Mouse (Mus musculus) splenic B cell, adult 2 months (primary cell): ENCODE data around the gene Cox4i2.

Experiments used
- DNase-seq: peaks from one replicate; pipeline ENCODE4 v3.0.0-alpha.2; 2011; ENCODE audit warnings: low read depth, low spot score
- H3K27me3 ChIP-seq: 2 replicates; pipeline ENCODE4 v1.6.1; 2012; ENCODE audit warnings: mild to moderate bottlenecking, low read length, moderate library complexity, mixed read lengths; ENCODE audit not compliant: control insufficient read depth, poor library complexity, insufficient read depth, severe bottlenecking
- H3K36me3 ChIP-seq: 2 replicates; pipeline ENCODE4 v1.6.1; 2012; ENCODE audit warnings: mild to moderate bottlenecking, low read length, moderate library complexity, mixed read lengths; ENCODE audit not compliant: control insufficient read depth, poor library complexity, insufficient read depth, severe bottlenecking

The Cox4i2 gene

GRCm38 (mm10) chr2:152771571-152771970, 17.6 kb downstream of the Cox4i2 start:
- Histone ChIP-seq H3K27me3 (no peaks in the 10 kb centered on the region; the same call in 1 of the 2 replicates), H3K36me3 (no peaks in the 10 kb centered on the region)
- DNase-seq, result no peak

GRCm38 (mm10) chr2:152772231-152772630, 18.3 kb downstream of the Cox4i2 start:
- no peak for DNase-seq
- H3K27me3 ChIP-seq, result no peaks in the 10 kb centered on the region; the same call in 1 of the 2 replicates

GRCm38 (mm10) chr2:152775357-152775756, 21.4 kb downstream of the Cox4i2 start:
- peak; percentile 48 for DNase-seq
- Histone ChIP-seq H3K27me3 (no peaks in the 10 kb centered on the region; the same call in 1 of the 2 replicates), H3K36me3 (no peaks in the 10 kb centered on the region; the same call in 1 of the 2 replicates)

More at GRCm38 (mm10) chr2:152772231-152772630, 18.3 kb downstream of the Cox4i2 start:
- no peaks in the 10 kb centered on the region for H3K36me3 ChIP-seq

GRCm38 (mm10) chr2:152776019-152776418, 22.0 kb downstream of the Cox4i2 start:
- H3K36me3 ChIP-seq, result no peaks in the 10 kb centered on the region; the same call in 1 of the 2 replicates
- no peak for DNase-seq
- H3K27me3 ChIP-seq, result no peaks in the 10 kb centered on the region; the same call in 1 of the 2 replicates

- no peak for DNase-seq
- Histone ChIP-seq H3K27me3 (no peaks in the 10 kb centered on the region), H3K36me3 (no peaks in the 10 kb centered on the region; the same call in 1 of the 2 replicates)
Measured at GRCm38 (mm10) chr2:152776435-152776834, 22.5 kb downstream of the Cox4i2 start.

- H3K27me3 ChIP-seq, result no peaks in the 10 kb centered on the region
- DNase-seq, result no peak
- H3K36me3 ChIP-seq, result no peaks in the 10 kb centered on the region; the same call in 1 of the 2 replicates
Measured at GRCm38 (mm10) chr2:152777081-152777480, 23.1 kb downstream of the Cox4i2 start.

GRCm38 (mm10) chr2:152780466-152780865, 26.5 kb downstream of the Cox4i2 start:
- no peak for DNase-seq
- Histone ChIP-seq H3K27me3 (no peaks in the 10 kb centered on the region), H3K36me3 (no peaks in the 10 kb centered on the region; the same call in 1 of the 2 replicates)

GRCm38 (mm10) chr2:152781031-152781711, 27.2 kb downstream of the Cox4i2 start:
- Histone ChIP-seq H3K36me3 (no peaks in the 10 kb centered on the region; the same call in 1 of the 2 replicates), H3K27me3 (no peaks in the 10 kb centered on the region)
- DNase-seq, result no peak

GRCm38 (mm10) chr2:152782656-152783055, 28.7 kb downstream of the Cox4i2 start:
- H3K27me3 ChIP-seq, result no peaks in the 10 kb centered on the region
- DNase-seq, result no peak
- no peaks in the 10 kb centered on the region; the same call in 1 of the 2 replicates for H3K36me3 ChIP-seq

- no peaks in the 10 kb centered on the region for H3K36me3 ChIP-seq
- H3K27me3 ChIP-seq, result no peaks in the 10 kb centered on the region
- DNase-seq, result no peak
Measured at GRCm38 (mm10) chr2:152783241-152783640, 29.3 kb downstream of the Cox4i2 start.

- no peaks in the 10 kb centered on the region for H3K27me3 ChIP-seq
- no peak for DNase-seq
- no peaks in the 10 kb centered on the region for H3K36me3 ChIP-seq
Measured at GRCm38 (mm10) chr2:152784640-152785039, 30.7 kb downstream of the Cox4i2 start.

GRCm38 (mm10) chr2:152785446-152786350, 31.7 kb downstream of the Cox4i2 start:
- Histone ChIP-seq H3K36me3 (no peaks in the 10 kb centered on the region), H3K27me3 (no peaks in the 10 kb centered on the region)
- no peak for DNase-seq

GRCm38 (mm10) chr2:152787136-152787535, 33.2 kb downstream of the Cox4i2 start:
- Histone ChIP-seq H3K27me3 (no peaks in the 10 kb centered on the region), H3K36me3 (no peaks in the 10 kb centered on the region)
- no peak for DNase-seq

GRCm38 (mm10) chr2:152787543-152787942, 33.6 kb downstream of the Cox4i2 start:
- DNase-seq, result no peak

GRCm38 (mm10) chr2:152788892-152789421, 35.0 kb downstream of the Cox4i2 start:
- Histone ChIP-seq H3K27me3 (no peaks in the 10 kb centered on the region), H3K36me3 (no peaks in the 10 kb centered on the region)
- no peak for DNase-seq

More at GRCm38 (mm10) chr2:152787543-152787942, 33.6 kb downstream of the Cox4i2 start:
- H3K27me3 ChIP-seq, result no peaks in the 10 kb centered on the region
- no peaks in the 10 kb centered on the region for H3K36me3 ChIP-seq
